Mouse (Mus musculus) CH12.LX (cell line): ENCODE results near the gene Gm13305. TPM values are rescaled to one million over a fixed set of nuclear protein-coding genes. Genes with fewer than 3 reads are reported as not detected.
"Not testable (repeated sequence)": the region's sequence is repeated elsewhere in the genome, so short reads cannot be mapped to it uniquely, and the experiment has no call there.

Source experiments
- DNase-seq: peaks from one replicate; pipeline ENCODE4 v3.0.0-alpha.2; 2013; ENCODE audit errors: extremely low read depth
- H3K27ac ChIP-seq: 2 replicates; pipeline ENCODE4 v1.5.1; 2012; ENCODE audit warnings: low read depth, mild to moderate bottlenecking, control low read depth, moderate library complexity; ENCODE audit not compliant: insufficient read depth
- H3K27me3 ChIP-seq: replicated peaks from 2 replicates; pipeline ENCODE3; 2012; ENCODE audit warnings: inconsistent platforms
- H3K36me3 ChIP-seq, 2 experiments: replicated peaks in 1 of 2; 2 replicates each; pipeline versions ENCODE3 to v1.6.1; 2012; ENCODE audit warnings: inconsistent platforms in 1 of 2, low read length in 1 of 2, mild to moderate bottlenecking in 1 of 2, mixed read lengths in 1 of 2, moderate library complexity in 1 of 2; ENCODE audit not compliant: control insufficient read depth in 1 of 2, insufficient read depth in 1 of 2
- H3K4me1 ChIP-seq, 2 experiments: 2 replicates each; pipeline ENCODE4 v1.6.1; 2012; ENCODE audit warnings: inconsistent platforms in 1 of 2, moderate library complexity in 1 of 2; ENCODE audit not compliant: insufficient read depth in 2 of 2, control insufficient read depth in 1 of 2
- H3K4me2 ChIP-seq: 2 replicates; pipeline ENCODE4 v1.6.1; 2012; ENCODE audit warnings: low read depth, mild to moderate bottlenecking, control low read depth; ENCODE audit not compliant: poor library complexity, insufficient read depth, severe bottlenecking
- H3K4me3 ChIP-seq, 3 experiments: fragments of 150-350 bp in 1 of 3; sonication (generic) in 1 of 3; replicated peaks in 1 of 3; 2 replicates each; pipeline versions ENCODE3 to v1.5.1; 2011 to 2012; ENCODE audit warnings: low read depth in 2 of 3, low read length in 2 of 3, mild to moderate bottlenecking in 2 of 3, moderate library complexity in 2 of 3, control low read depth in 1 of 3, improper control_type of control experiment in 1 of 3, inconsistent platforms in 1 of 3, mixed read lengths in 1 of 3; ENCODE audit not compliant: poor library complexity in 1 of 3
- H3K79me2 ChIP-seq: replicated peaks from 2 replicates; pipeline ENCODE4 v1.6.1; 2012; ENCODE audit warnings: mild to moderate bottlenecking, moderate library complexity; ENCODE audit not compliant: control insufficient read depth, poor library complexity, insufficient read depth, severe bottlenecking; ENCODE audit errors: extremely low read depth
- H3K9ac ChIP-seq: 2 replicates; pipeline ENCODE4 v1.6.1; 2012; ENCODE audit warnings: low read depth, mild to moderate bottlenecking, control low read depth, moderate library complexity; ENCODE audit not compliant: insufficient read depth
- H3K9me3 ChIP-seq: replicated peaks from 2 replicates; pipeline ENCODE3; 2012; ENCODE audit warnings: low read length, inconsistent platforms, mixed read lengths
- dilution Hi-C: fragments of 300-500 bp; cut with MboI; formaldehyde crosslinking; loops from 2 replicates; pipeline ENCODE4 v1.14.3; 2020; ENCODE audit warnings: low sequenced_read_pairs; ENCODE audit not compliant: extremely low pct_unique_long_range_greater_than_20kb, extremely low pct_ligation_motif_present
- in situ Hi-C: fragments of 300-500 bp; cut with MboI; formaldehyde crosslinking; loops from 3 replicates; pipeline ENCODE4 v1.14.3; 2019; ENCODE audit warnings: low sequenced_read_pairs, low pct_ligation_motif_present, low pct_unique_long_range_greater_than_20kb, mixed read lengths
- polyA plus RNA-seq: library from polyadenylated mRNA; unstranded; fragments of >175 nt; gene quantifications from 2 replicates; pipeline ENCODE4 v1.2.1, GENCODE M21; 2012; ENCODE audit warnings: low read depth; ENCODE audit not compliant: insufficient read length
- total RNA-seq, 2 experiments: library from RNA; depleted of rRNA; stranded (reverse); fragments of 300-350 nt in 1 of 2; fragments of >200 nt in 1 of 2; gene quantifications; 2 replicates each; pipeline ENCODE4 v1.2.3; 2012 to 2014

The Gm13305 gene
- total and polyA plus RNA-seq, 3 experiments, result not detected

GRCm38 (mm10) chr4:42114517-42114916, 53.9 kb downstream of the Gm13305 start, which contains the start of gene Gm13304:
TSS of gene Gm13304 (plus strand) at chr4:42114817.
- H3K9ac ChIP-seq, H3K79me2 ChIP-seq, DNase-seq, H3K27me3 ChIP-seq, H3K9me3 ChIP-seq, H3K4me3 ChIP-seq, H3K27ac ChIP-seq, H3K4me1 ChIP-seq, H3K4me2 ChIP-seq, H3K36me3 ChIP-seq, in situ Hi-C loops, dilution Hi-C loops: not testable (repeated sequence)

Other genes with a start within 250 kb of the Gm13305 start
- not detected in 2 replicates for gene Gm20878, start 227.0 kb downstream of the Gm13305 start, total RNA-seq (2012; rRNA removed)
- gene Gm20878, start 227.0 kb downstream of the Gm13305 start, total RNA-seq (2014; rRNA removed), result not detected in 2 replicates
- 1.3 TPM in 1 of 2 replicates, not detected in the other for gene Gm20878, start 227.0 kb downstream of the Gm13305 start, polyA plus RNA-seq
- not detected in 2 replicates for gene Fam205a4, start 202.5 kb downstream of the Gm13305 start, total RNA-seq (2012; rRNA removed)
- gene Fam205a4, start 202.5 kb downstream of the Gm13305 start, total RNA-seq (2014; rRNA removed), result not detected in 2 replicates
- not detected in 2 replicates for gene Fam205a4, start 202.5 kb downstream of the Gm13305 start, polyA plus RNA-seq
- not detected in 2 replicates for gene Gm21093, start 133.9 kb downstream of the Gm13305 start, total RNA-seq (2012; rRNA removed)
- gene Gm21093, start 133.9 kb downstream of the Gm13305 start, total RNA-seq (2014; rRNA removed), result not detected in 2 replicates
- gene Gm21093, start 133.9 kb downstream of the Gm13305 start, polyA plus RNA-seq, result not detected in 2 replicates
- gene Gm3893, start 77.4 kb downstream of the Gm13305 start, total RNA-seq (2012; rRNA removed), result not detected in 2 replicates
- gene Gm3893, start 77.4 kb downstream of the Gm13305 start, total RNA-seq (2014; rRNA removed), result not detected in 2 replicates
- not detected in 2 replicates for gene Gm3893, start 77.4 kb downstream of the Gm13305 start, polyA plus RNA-seq
- gene Gm13304, start 53.8 kb downstream of the Gm13305 start, total RNA-seq (2012; rRNA removed), result not detected in 2 replicates
- gene Gm13304, start 53.8 kb downstream of the Gm13305 start, total RNA-seq (2014; rRNA removed), result not detected in 2 replicates
- gene Gm13304, start 53.8 kb downstream of the Gm13305 start, polyA plus RNA-seq, result not detected in 2 replicates
- not detected in 2 replicates for gene Gm13306, start 15.2 kb downstream of the Gm13305 start, total RNA-seq (2012; rRNA removed)
- gene Gm13306, start 15.2 kb downstream of the Gm13305 start, total RNA-seq (2014; rRNA removed), result not detected in 2 replicates
- not detected in 2 replicates for gene Gm13306, start 15.2 kb downstream of the Gm13305 start, polyA plus RNA-seq
- gene Gm10600, start 72.0 kb upstream of the Gm13305 start, total RNA-seq (2012; rRNA removed), result not detected in 2 replicates
- gene Gm10600, start 72.0 kb upstream of the Gm13305 start, total RNA-seq (2014; rRNA removed), result not detected in 2 replicates
- gene Gm10600, start 72.0 kb upstream of the Gm13305 start, polyA plus RNA-seq, result not detected in 2 replicates
- not detected in 2 replicates for gene Ccl21b, start 87.2 kb upstream of the Gm13305 start, total RNA-seq (2012; rRNA removed)
- gene Ccl21b, start 87.2 kb upstream of the Gm13305 start, total RNA-seq (2014; rRNA removed), result not detected in 2 replicates
- gene Ccl21b, start 87.2 kb upstream of the Gm13305 start, polyA plus RNA-seq, result not detected in 2 replicates
- not detected in 2 replicates for gene Gm21953, start 125.7 kb upstream of the Gm13305 start, total RNA-seq (2012; rRNA removed)
- not detected in 2 replicates for gene Gm21953, start 125.7 kb upstream of the Gm13305 start, total RNA-seq (2014; rRNA removed)
- gene Gm21953, start 125.7 kb upstream of the Gm13305 start, polyA plus RNA-seq, result not detected in 2 replicates
- gene Fam205a3, start 149.7 kb upstream of the Gm13305 start, total RNA-seq (2012; rRNA removed), result not detected in 2 replicates
- gene Fam205a3, start 149.7 kb upstream of the Gm13305 start, total RNA-seq (2014; rRNA removed), result not detected in 2 replicates
- not detected in 2 replicates for gene Fam205a3, start 149.7 kb upstream of the Gm13305 start, polyA plus RNA-seq